Mouse (Mus musculus) liver, embryonic 12.5 days (tissue): ENCODE data around the gene D11Wsu47e. TPM values are rescaled to one million over a fixed set of nuclear protein-coding genes. Genes with fewer than 3 reads are reported as not detected.
A peak's percentile ranks its signal among the peaks of the same experiment; 100 is the strongest.

Experiments used
- ATAC-seq: fragments of 200-750 bp; cut with Nextera tagmentation; 2 replicates; pipeline ENCODE4 v1.8.0; 2017; ENCODE audit warnings: moderate number of reproducible peaks, mild to moderate bottlenecking, moderate library complexity
- H3K27ac ChIP-seq: fragments of 300-500 bp; sonication (generic); 2 replicates; pipeline ENCODE4 v1.5.1; 2016; ENCODE audit warnings: mild to moderate bottlenecking
- H3K27me3 ChIP-seq: fragments of 300-500 bp; sonication (generic); replicated peaks from 2 replicates; pipeline ENCODE4 v1.6.1; 2016; ENCODE audit warnings: mild to moderate bottlenecking, moderate library complexity
- H3K36me3 ChIP-seq: fragments of 300-500 bp; sonication (generic); 2 replicates; pipeline ENCODE4 v1.6.1; 2016; ENCODE audit warnings: mild to moderate bottlenecking, moderate library complexity
- H3K4me1 ChIP-seq: fragments of 300-500 bp; sonication (generic); 2 replicates; pipeline ENCODE4 v1.6.1; 2016
- H3K4me2 ChIP-seq: fragments of 300-500 bp; sonication (generic); 2 replicates; pipeline ENCODE4 v1.6.1; 2016; ENCODE audit warnings: mild to moderate bottlenecking, moderate library complexity
- H3K4me3 ChIP-seq: fragments of 300-500 bp; sonication (generic); 2 replicates; pipeline ENCODE4 v1.5.1; 2016; ENCODE audit warnings: mild to moderate bottlenecking, moderate library complexity
- H3K9ac ChIP-seq: fragments of 300-500 bp; sonication (generic); 2 replicates; pipeline ENCODE4 v1.6.1; 2016; ENCODE audit warnings: mild to moderate bottlenecking, moderate library complexity
- H3K9me3 ChIP-seq: fragments of 300-500 bp; sonication (generic); replicated peaks from 2 replicates; pipeline ENCODE4 v1.6.1; 2016; ENCODE audit warnings: mild to moderate bottlenecking, moderate library complexity
- WGBS: fragments of 180-500 bp; shearing (Covaris S2); methylation state at CpG from one replicate; pipeline ENCODE4 v1.1.7; 2016; ENCODE audit not compliant: insufficient replicate concordance; 5-methylcytosine and 5-hydroxymethylcytosine counted together
- polyA plus RNA-seq: library from polyadenylated mRNA; unstranded; fragments of >200 nt; fragmentation: Nextera tagmentation; extraction: Ambion mirVana; gene quantifications from 2 replicates; pipeline ENCODE4 v1.2.1, GENCODE M21; 2016

D11Wsu47e gene
- polyA plus RNA-seq, 1 experiment from 2014 or later: 16.0 TPM

DNA sequence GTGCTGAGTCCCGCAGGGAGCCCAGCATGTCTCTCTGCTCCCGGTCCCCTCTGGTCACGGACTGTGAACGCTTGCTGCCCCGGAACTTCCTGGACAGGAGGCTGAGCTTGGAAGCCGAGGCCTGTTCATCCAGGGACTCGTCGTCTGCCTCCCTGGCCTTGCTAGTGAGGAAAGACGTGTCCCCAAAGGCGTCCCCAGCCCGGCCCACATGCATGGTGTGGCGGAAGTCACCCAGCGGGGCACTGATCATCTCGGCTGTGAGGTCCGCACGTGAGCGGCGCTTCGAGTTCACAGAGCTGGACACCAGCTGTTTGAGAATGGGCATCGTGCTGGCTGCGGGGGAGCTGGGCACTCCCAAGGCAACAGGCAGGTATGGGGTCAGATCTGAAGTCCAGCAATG, 45.0 kb downstream of the D11Wsu47e start:
- Histone ChIP-seq H3K4me2 (no peak overlapping the region), H3K9me3 (no peaks in the 10 kb centered on the region), H3K36me3 (peaks cover 53% of the 10 kb centered on the region), H3K4me3 (no peak overlapping the region), H3K9ac (no peak overlapping the region), H3K4me1 (peaks cover 32% of the 10 kb centered on the region), H3K27ac (no peak overlapping the region), H3K27me3 (no peaks in the 10 kb centered on the region)
- ATAC-seq: no peak
- 88% methylated on average over 21 of the region's 21 CpGs for whole genome bisulfite sequencing

DNA sequence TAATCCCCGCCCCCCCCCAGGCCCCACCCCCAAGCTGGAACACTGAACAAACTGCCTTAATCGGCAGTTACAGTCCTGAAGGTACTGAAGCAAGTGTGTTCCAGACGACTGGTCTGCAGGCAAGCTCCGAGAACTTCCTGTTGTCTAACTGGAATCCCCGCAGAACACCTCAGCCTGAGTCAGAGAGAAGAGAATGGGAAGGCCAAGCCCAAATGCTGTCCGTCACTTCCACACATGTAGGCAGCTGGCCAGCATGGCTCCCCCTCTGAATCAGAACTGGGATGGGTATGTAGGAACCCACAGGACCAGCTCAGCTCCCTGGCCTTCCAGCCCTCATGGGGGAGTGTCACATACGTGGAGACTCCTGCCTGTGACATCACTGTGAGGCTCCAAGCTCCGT, 45.7 kb downstream of the D11Wsu47e start:
- Histone ChIP-seq H3K9ac (no peak overlapping the region), H3K27ac (no peak overlapping the region), H3K9me3 (no peaks in the 10 kb centered on the region), H3K27me3 (no peaks in the 10 kb centered on the region), H3K4me3 (no peak overlapping the region), H3K4me2 (no peak overlapping the region), H3K4me1 (peaks cover 39% of the 10 kb centered on the region), H3K36me3 (peaks cover 53% of the 10 kb centered on the region)
- no peak for ATAC-seq
- WGBS: 58% methylated on average over 8 of the region's 8 CpGs

DNA sequence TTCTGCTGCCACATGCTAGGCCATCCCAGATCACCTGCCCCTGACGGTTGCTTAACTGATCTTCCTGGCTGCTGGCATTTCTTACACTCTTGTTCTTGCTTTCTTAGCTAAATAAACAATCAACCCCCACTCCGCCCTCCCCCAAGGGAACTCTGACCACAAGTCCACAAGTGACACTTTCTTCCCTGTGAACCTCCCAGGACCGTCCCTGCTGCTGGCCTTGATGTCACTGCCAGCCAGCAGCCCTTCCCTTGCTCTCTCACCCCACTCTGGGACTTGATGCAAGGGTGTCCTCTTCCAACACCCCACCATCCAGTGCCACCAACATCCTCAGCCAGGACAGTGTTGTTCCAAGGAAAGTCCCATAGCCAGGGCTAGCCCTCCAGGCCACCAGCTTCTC, 46.7 kb downstream of the D11Wsu47e start:
- Histone ChIP-seq H3K36me3 (peaks cover 53% of the 10 kb centered on the region), H3K9ac (no peak overlapping the region), H3K4me3 (no peak overlapping the region), H3K27ac (no peak overlapping the region), H3K4me2 (no peak overlapping the region), H3K9me3 (no peaks in the 10 kb centered on the region), H3K27me3 (no peaks in the 10 kb centered on the region), H3K4me1 (peaks cover 48% of the 10 kb centered on the region)
- ATAC-seq: no peak
- WGBS: 64% methylated on average over 3 of the region's 3 CpGs

DNA sequence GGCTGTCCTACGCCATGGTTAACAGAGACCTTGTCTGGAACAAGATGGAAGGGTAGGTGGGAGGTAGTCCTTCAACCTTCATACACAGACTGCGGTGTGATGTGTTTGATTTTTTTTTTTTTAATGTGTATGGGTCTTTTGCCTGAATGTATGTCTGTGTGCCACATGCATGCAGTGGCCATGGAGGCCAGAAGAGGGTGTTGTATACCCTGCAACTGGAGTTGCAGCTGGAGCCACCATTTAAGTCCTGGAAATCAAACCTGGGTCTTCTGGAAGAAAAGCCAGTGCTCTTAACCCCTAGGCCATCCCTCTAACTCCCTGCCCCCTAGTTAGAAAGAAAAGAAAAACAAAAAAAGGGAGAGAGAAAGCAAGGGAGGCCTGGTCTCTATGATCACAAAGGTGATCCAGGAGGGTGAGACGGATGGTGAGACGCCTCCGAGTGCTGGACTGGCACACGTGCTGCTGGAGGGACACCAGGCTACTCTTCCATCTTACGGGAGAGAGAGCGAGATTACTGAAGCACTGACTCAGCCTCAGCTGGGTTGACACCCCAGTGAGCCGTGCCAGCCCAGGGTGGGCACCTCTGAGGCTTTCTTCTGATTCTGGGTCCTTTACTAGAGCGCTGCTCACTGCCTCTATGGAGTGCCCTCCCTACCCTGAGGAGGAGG, 47.9 kb downstream of the D11Wsu47e start:
- peaks cover 58% of the 10 kb centered on the region for H3K4me1 ChIP-seq
- peaks cover 41% of the 10 kb centered on the region for H3K36me3 ChIP-seq
- no peak overlapping the region for H3K4me2 ChIP-seq
- 85% methylated on average over 10 of the region's 10 CpGs for WGBS
- no peak overlapping the region for H3K4me3 ChIP-seq
- H3K9ac ChIP-seq: no peak overlapping the region
- no peak overlapping the region for H3K27ac ChIP-seq
- H3K27me3 ChIP-seq: no peaks in the 10 kb centered on the region
- no peak for ATAC-seq
- H3K9me3 ChIP-seq: no peaks in the 10 kb centered on the region

DNA sequence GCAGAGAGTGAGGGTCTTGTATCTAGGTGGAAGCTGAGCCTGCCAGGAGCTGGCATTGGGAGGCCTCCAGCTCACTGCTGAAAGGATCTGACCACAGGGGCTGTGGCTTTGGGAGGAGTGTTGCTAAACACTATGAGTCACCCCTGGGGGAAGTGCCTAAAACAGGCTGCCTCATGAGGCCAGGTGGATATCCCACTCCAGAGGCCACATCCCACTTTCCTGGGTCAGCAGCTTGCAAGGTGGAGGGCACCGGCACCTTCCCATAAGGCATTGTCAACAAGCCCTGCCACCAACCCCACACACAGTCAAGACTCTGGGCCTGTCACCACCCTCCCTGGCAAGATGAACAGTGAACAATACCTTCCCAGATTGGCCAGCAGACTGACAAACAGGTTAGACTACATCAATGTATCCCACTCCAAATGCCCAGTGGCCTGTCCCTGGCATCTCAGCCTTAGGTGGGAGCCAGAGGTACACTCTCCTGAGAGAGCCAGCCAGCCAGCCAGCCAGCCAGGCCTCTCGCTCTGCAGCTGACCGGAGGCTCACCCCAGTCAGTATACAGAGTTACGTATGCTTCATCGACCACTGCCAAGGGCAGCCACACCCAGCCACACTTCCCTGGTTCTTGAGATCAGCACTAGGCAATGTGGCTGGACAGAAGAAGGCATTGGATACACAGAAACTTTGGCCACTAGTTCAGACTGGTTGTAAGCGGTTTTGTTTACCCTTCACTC, 49.6 kb downstream of the D11Wsu47e start:
- Histone ChIP-seq H3K27ac (peak overlapping the region; percentile 54), H3K4me3 (no peak overlapping the region), H3K9ac (no peak overlapping the region), H3K4me2 (peak overlapping the region; percentile 23; the same call in 1 of the 2 replicates), H3K36me3 (peaks cover 28% of the 10 kb centered on the region), H3K9me3 (no peaks in the 10 kb centered on the region), H3K4me1 (peaks cover 75% of the 10 kb centered on the region), H3K27me3 (no peaks in the 10 kb centered on the region)
- 64% methylated on average over 6 of the region's 6 CpGs for WGBS
- peak; percentile 31; the same call in 1 of the 2 replicates for ATAC-seq

DNA sequence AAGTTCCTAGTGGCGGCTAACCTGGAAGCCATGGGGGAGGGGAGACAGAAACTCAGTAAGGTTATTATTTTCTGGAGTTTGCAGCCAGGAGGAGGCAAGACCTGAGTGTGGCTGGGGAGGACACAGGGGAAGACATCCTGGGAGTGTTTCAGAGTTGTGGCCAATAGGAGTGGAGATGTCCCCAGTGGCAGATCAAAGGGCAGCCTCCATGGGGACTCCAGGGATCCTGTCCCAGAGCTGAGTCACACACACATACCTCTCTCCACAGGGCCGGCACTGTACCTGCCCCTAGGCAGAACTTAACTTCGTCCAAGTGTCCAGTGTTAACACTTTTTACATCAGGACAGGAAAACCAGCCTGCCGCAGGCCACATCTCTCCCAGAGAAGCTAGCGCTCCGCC, 50.9 kb downstream of the D11Wsu47e start:
- H3K4me2 ChIP-seq: no peak overlapping the region
- no peaks in the 10 kb centered on the region for H3K27me3 ChIP-seq
- H3K4me1 ChIP-seq: peaks cover 88% of the 10 kb centered on the region
- ATAC-seq: no peak
- H3K27ac ChIP-seq: 0 out of 2 replicates have a peak overlapping the region, but pooled peaks have one; percentile 11
- H3K36me3 ChIP-seq: peaks cover 25% of the 10 kb centered on the region; the same call in 1 of the 2 replicates
- WGBS: 73% methylated on average over 6 of the region's 6 CpGs
- H3K4me3 ChIP-seq: no peak overlapping the region
- H3K9ac ChIP-seq: no peak overlapping the region
- no peaks in the 10 kb centered on the region for H3K9me3 ChIP-seq

DNA sequence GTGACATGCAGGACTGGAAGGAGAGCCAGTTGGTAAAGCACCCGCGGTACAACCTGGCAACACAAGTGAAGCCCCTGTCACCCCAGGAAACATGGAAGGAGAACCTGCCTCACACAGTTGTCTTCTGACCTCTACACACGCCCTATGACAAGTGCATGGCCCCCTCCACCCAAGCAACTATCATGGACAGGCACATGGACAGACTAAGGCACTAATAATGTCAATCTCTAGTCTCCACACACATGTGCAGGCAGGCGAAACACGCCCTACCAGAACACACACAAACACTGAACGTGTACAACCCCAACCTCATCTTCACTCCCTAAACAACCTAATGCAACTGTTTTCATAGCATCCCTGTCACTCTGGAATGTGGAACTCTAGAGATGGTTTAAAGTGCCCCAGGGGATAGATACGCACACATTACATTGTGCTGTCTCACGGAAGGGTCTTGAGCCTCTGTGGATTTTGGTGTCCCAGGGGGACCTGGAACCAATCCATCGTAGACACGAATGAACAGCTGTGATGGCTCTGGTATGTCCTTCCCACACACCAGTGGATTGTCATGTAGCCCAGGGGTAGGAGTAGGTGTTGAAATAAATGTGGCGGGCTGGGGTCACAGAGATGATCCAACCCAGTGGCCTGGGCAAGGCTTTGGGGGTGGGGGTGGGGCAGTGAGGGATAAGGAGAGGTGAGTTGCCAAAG, 52.8 kb downstream of the D11Wsu47e start:
- Histone ChIP-seq H3K27me3 (no peaks in the 10 kb centered on the region), H3K4me1 (peaks cover 90% of the 10 kb centered on the region), H3K4me2 (no peak overlapping the region), H3K27ac (0 out of 2 replicates have a peak overlapping the region, but pooled peaks have one; percentile 15), H3K9ac (no peak overlapping the region), H3K36me3 (peaks cover 35% of the 10 kb centered on the region), H3K9me3 (no peaks in the 10 kb centered on the region), H3K4me3 (no peak overlapping the region)
- WGBS: 76% methylated on average over 11 of the region's 11 CpGs
- ATAC-seq: peak; percentile 63

DNA sequence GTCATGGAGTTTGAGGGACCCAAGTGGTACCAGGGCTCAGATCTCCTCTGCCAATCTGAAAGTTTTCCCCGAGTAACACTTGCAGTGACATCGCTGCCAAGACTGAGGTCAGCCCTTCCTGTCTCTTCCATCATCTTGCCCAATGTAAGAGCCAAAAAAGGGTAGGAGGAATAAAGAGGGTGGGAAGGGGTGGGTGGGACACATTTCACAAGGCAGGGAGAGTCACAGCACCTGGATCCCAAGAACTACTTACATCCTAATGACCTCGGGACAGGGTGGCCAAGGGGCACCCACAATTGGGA, 53.3 kb downstream of the D11Wsu47e start:
- 74% methylated on average over 3 of the region's 3 CpGs for WGBS
- no peaks in the 10 kb centered on the region for H3K27me3 ChIP-seq
- peaks cover 88% of the 10 kb centered on the region for H3K4me1 ChIP-seq
- no peak overlapping the region for H3K4me3 ChIP-seq
- ATAC-seq: no peak
- peaks cover 36% of the 10 kb centered on the region for H3K36me3 ChIP-seq
- H3K27ac ChIP-seq: no peak overlapping the region
- H3K4me2 ChIP-seq: no peak overlapping the region
- H3K9ac ChIP-seq: no peak overlapping the region
- H3K9me3 ChIP-seq: no peaks in the 10 kb centered on the region

DNA sequence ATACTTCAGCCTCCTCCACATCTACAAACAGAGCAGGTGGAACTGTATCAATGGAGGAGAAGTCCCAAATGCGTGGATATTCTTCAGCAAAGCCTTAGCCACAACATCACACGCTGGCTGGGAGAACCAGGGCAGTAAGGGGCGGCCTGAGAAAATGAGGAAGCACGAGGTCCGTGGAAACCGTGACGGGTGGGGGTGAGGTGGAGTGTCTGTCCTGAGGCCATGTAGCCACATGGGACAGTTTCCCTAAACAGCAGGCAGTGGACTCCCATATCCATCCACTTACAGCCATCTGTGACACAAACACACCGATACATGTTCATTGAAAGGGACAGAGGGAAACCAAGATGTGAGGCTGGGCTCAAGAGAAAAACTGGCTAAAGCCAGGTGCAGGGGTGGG, 53.7 kb downstream of the D11Wsu47e start:
- Histone ChIP-seq H3K27me3 (no peaks in the 10 kb centered on the region), H3K9ac (no peak overlapping the region), H3K4me2 (no peak overlapping the region), H3K4me3 (no peak overlapping the region), H3K4me1 (peaks cover 84% of the 10 kb centered on the region), H3K9me3 (0 out of 2 replicates have a peak, but pooled peaks cover 3% of the 10 kb centered on the region), H3K36me3 (peaks cover 40% of the 10 kb centered on the region), H3K27ac (no peak overlapping the region; the same call in 1 of the 2 replicates)
- ATAC-seq: no peak
- WGBS: 45% methylated on average over 8 of the region's 8 CpGs

DNA sequence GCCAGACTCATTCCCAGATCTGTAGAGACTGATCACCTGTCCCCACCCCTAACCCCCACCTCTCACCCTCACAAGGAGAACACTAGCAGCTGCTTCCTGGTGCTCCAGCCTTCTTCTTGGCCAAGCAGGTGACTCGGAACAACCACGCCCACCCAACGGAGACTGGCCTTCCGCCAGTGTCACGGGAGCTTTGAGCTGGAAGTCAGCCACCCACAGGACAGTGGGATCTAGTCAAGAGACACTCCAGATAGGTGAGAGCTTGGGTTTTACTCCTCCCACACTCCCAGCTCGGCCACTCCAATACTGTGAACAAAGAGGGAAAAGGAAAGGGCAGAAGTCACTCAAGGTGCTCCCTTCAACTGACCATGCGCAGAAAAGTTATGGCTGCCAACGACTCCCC, 55.0 kb downstream of the D11Wsu47e start:
- Histone ChIP-seq H3K4me3 (no peak overlapping the region), H3K9me3 (0 out of 2 replicates have a peak, but pooled peaks cover 10% of the 10 kb centered on the region), H3K9ac (no peak overlapping the region), H3K4me2 (no peak overlapping the region), H3K27me3 (no peaks in the 10 kb centered on the region), H3K4me1 (peaks cover 71% of the 10 kb centered on the region), H3K27ac (no peak overlapping the region), H3K36me3 (peaks cover 51% of the 10 kb centered on the region)
- ATAC-seq: no peak
- 82% methylated on average over 8 of the region's 8 CpGs for WGBS

DNA sequence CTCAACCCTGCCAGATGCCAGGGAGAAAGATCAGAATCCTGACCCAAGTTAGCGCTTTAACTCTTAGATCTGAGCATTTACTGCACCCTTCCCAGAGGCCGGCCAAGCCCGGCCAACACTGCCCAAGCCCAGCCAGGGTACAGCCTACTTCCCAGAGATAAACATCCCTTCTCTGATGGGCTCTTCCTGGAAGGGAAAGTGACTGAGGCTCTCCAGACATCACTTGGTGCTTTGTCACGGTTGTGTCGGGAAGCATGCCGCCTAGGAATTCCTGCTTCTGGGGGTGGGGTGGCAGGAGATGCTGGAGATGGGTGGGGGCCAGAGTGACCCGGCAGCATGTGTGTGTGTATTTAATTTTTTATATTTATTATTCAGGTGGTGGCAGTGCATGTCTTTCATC, 55.9 kb downstream of the D11Wsu47e start:
- H3K9me3 ChIP-seq: 0 out of 2 replicates have a peak, but pooled peaks cover 10% of the 10 kb centered on the region
- H3K4me3 ChIP-seq: no peak overlapping the region
- H3K27me3 ChIP-seq: no peaks in the 10 kb centered on the region
- no peak overlapping the region for H3K4me2 ChIP-seq
- no peak for ATAC-seq
- H3K36me3 ChIP-seq: peaks cover 57% of the 10 kb centered on the region
- peaks cover 65% of the 10 kb centered on the region for H3K4me1 ChIP-seq
- 69% methylated on average over 7 of the region's 7 CpGs for WGBS
- H3K9ac ChIP-seq: no peak overlapping the region
- H3K27ac ChIP-seq: no peak overlapping the region; the same call in 1 of the 2 replicates

DNA sequence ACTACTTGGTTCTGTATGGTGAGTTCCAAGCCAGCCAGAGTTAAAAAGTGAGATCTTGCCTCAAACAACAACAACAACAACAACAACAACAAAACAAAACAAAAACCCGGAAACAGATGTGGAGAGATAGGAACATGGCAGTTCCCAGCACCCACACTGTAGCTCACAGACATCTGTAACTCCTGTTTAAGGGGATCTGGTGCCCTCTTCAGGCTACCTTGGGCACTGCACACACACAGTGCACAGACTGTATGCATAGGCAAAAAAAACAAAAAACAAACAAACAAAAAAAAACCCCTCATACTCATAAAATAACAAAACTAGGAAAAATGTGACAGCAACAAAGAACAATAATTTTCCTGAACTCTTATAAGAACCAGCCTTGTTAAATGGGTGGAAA, 58.8 kb downstream of the D11Wsu47e start:
- Histone ChIP-seq H3K4me3 (no peak overlapping the region), H3K4me2 (no peak overlapping the region), H3K27me3 (no peaks in the 10 kb centered on the region), H3K9ac (no peak overlapping the region), H3K4me1 (peaks cover 64% of the 10 kb centered on the region), H3K36me3 (peaks cover 68% of the 10 kb centered on the region), H3K27ac (no peak overlapping the region), H3K9me3 (0 out of 2 replicates have a peak, but pooled peaks cover 10% of the 10 kb centered on the region)
- no peak for ATAC-seq
- WGBS: 74% methylated on average over 1 of the region's 1 CpGs
